Mouse (Mus musculus): ENCODE data around the gene Brwd3. TPM values are rescaled to one million over a fixed set of nuclear protein-coding genes. Genes with fewer than 3 reads are reported as not detected.

Gene Brwd3
- polyA plus RNA-seq, 1 experiment from 2014 or later: 6.9 TPM

DNA sequence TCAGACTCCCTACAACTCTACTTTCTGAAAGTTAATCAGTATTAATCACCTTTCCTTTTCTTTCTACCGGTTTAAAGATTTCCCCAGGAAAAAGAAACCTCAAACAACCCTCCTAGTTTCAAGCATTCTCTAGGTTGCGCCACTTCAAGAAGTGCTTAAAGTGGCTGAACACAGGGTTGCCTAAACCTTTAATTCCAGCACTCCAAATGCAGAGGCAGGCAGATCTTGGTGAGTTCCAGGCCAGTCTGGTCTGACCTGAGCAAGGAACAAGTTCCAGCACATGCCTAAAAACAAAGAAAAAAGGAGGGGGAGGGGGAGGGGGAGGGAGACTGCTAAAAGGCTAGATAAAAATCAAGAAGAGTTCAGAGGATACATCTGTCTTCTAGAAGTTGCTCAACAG is 6.1 kb downstream of the Brwd3 start:
- Histone ChIP-seq H3K4me2 (replicated peaks; ENCODE audit: low read depth, low read length) (no peak overlapping the region), H3K9ac (replicated peaks; ENCODE audit: low read depth, low read length) (no peak overlapping the region), H3K9me3 (ENCODE audit: control insufficient read depth, low read depth, low read length) (no peaks in the 10 kb centered on the region), H3K36me3 (ENCODE audit: control insufficient read depth, insufficient read depth, low read length) (no peaks in the 10 kb centered on the region), H3K27me3 (ENCODE audit: control insufficient read depth, insufficient read depth, low read length) (no peaks in the 10 kb centered on the region), H3K4me1 (ENCODE audit: control insufficient read depth, insufficient read depth, low read length) (no peaks in the 10 kb centered on the region), H3K27ac (ENCODE audit: low read length) (no peak overlapping the region), H3K4me3 (ENCODE audit: low read depth, low read length) (no peak overlapping the region)
- no peak for ATAC-seq (ENCODE audit: insufficient number of reproducible peaks, insufficient read depth, low FRiP score, low read depth)
- 64% methylated on average over 2 of the region's 2 CpGs for WGBS

DNA sequence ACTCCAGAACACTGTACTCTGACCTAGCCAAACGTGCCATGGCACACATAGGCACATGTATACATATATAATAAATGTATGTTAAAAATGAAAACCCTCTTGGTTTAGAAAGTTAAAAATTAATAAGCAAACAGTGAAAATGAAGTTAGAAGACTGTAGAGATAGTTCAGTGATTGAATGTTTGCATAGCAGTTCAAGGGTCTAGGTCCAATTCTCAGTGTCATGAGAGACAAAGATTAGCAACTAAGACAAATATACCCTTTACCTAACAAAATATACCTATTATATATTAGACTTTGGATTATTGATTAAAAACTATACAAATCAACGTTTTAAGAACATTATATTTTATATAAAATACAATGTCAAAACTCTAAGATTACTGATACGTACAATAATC is 36.9 kb downstream of the Brwd3 start:
- Histone ChIP-seq H3K9ac (replicated peaks; ENCODE audit: low read depth, low read length) (no peak overlapping the region), H3K27me3 (ENCODE audit: control insufficient read depth, insufficient read depth, low read length) (no peaks in the 10 kb centered on the region), H3K27ac (ENCODE audit: low read length) (no peak overlapping the region), H3K9me3 (ENCODE audit: control insufficient read depth, low read depth, low read length) (no peaks in the 10 kb centered on the region), H3K4me3 (ENCODE audit: low read depth, low read length) (no peak overlapping the region), H3K4me2 (replicated peaks; ENCODE audit: low read depth, low read length) (no peak overlapping the region), H3K36me3 (ENCODE audit: control insufficient read depth, insufficient read depth, low read length) (no peaks in the 10 kb centered on the region), H3K4me1 (ENCODE audit: control insufficient read depth, insufficient read depth, low read length) (no peaks in the 10 kb centered on the region)
- 70% methylated on average over 3 of the region's 3 CpGs for WGBS
- no peak for ATAC-seq (ENCODE audit: insufficient number of reproducible peaks, insufficient read depth, low FRiP score, low read depth)

DNA sequence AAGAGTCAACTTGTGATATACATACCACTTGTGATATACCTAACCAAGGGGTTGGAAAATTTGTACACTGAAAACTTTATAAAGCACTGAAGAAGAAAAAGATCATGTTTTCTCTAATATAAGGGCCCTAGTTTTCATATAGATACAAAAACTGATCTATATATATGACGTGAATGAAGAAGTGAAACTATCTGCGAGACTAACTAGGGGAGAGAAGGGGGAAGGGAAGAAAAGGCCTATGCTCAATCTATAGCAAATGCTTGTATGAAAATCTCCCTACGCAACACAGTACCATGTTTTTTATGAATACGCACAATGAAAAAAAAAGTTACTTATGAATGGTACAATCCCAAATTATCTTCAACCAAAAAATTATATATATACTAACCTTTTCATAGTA is 50.4 kb downstream of the Brwd3 start:
- H3K4me3 ChIP-seq (ENCODE audit: low read depth, low read length): no peak overlapping the region
- WGBS: 91% methylated on average over 4 of the region's 4 CpGs
- H3K9ac ChIP-seq (replicated peaks; ENCODE audit: low read depth, low read length): no peak overlapping the region
- H3K27ac ChIP-seq (ENCODE audit: low read length): no peak overlapping the region
- no peak overlapping the region for H3K4me2 ChIP-seq (replicated peaks; ENCODE audit: low read depth, low read length)
- no peaks in the 10 kb centered on the region for H3K9me3 ChIP-seq (ENCODE audit: control insufficient read depth, low read depth, low read length)
- ATAC-seq (ENCODE audit: insufficient number of reproducible peaks, insufficient read depth, low FRiP score, low read depth): no peak
- H3K27me3 ChIP-seq (ENCODE audit: control insufficient read depth, insufficient read depth, low read length): no peaks in the 10 kb centered on the region
- H3K4me1 ChIP-seq (ENCODE audit: control insufficient read depth, insufficient read depth, low read length): no peaks in the 10 kb centered on the region
- no peaks in the 10 kb centered on the region for H3K36me3 ChIP-seq (ENCODE audit: control insufficient read depth, insufficient read depth, low read length)

DNA sequence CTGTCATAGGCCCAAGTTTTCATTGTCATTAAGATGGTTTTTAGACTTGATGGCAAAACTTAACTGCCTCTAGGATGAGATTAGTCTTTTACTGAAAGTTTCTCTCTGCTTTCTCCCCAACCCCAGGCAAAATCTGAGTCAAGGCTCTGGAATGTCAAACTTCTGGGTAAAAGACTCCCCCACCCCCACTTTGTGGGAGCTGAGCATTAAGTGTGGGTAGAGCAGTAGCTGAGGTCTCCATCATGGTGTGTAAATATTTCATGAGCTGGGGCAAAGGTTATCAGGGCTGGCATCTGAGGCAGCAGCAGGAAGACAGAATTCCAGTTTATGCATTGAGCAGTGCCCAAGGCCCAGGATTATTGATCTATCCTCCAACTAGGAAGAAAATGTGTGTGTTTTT is 102.4 kb downstream of the Brwd3 start:
- no peak overlapping the region for H3K4me3 ChIP-seq (ENCODE audit: low read depth, low read length)
- H3K9ac ChIP-seq (replicated peaks; ENCODE audit: low read depth, low read length): no peak overlapping the region
- H3K36me3 ChIP-seq (ENCODE audit: control insufficient read depth, insufficient read depth, low read length): no peaks in the 10 kb centered on the region
- ATAC-seq (ENCODE audit: insufficient number of reproducible peaks, insufficient read depth, low FRiP score, low read depth): no peak
- H3K27ac ChIP-seq (ENCODE audit: low read length): no peak overlapping the region
- H3K4me1 ChIP-seq (ENCODE audit: control insufficient read depth, insufficient read depth, low read length): no peaks in the 10 kb centered on the region
- H3K9me3 ChIP-seq (ENCODE audit: control insufficient read depth, low read depth, low read length): no peaks in the 10 kb centered on the region
- no peaks in the 10 kb centered on the region for H3K27me3 ChIP-seq (ENCODE audit: control insufficient read depth, insufficient read depth, low read length)
- no peak overlapping the region for H3K4me2 ChIP-seq (replicated peaks; ENCODE audit: low read depth, low read length)

DNA sequence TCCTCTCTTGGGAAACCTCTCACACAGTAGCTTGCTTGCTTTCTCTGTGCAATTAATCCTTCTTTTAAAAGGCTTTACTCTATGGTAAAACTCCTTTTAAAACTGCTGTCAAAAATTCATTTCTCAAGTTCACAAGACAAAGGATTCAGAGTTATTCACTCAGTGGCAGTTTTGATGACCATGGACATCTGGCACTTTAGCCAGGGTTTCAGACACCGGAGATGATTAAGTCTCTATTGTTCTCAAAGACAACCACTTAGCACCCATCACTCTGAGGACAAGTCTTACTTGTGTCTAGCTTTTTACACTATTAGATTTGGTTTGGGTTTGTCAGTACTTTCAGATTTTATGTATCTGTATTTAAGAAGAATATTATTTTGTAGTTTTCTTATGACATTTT is 104.6 kb downstream of the Brwd3 start:
- WGBS: 57% methylated on average over 1 of the region's 1 CpGs
- Histone ChIP-seq H3K9me3 (ENCODE audit: control insufficient read depth, low read depth, low read length) (no peaks in the 10 kb centered on the region), H3K27ac (ENCODE audit: low read length) (no peak overlapping the region), H3K4me1 (ENCODE audit: control insufficient read depth, insufficient read depth, low read length) (no peaks in the 10 kb centered on the region), H3K9ac (replicated peaks; ENCODE audit: low read depth, low read length) (no peak overlapping the region), H3K27me3 (ENCODE audit: control insufficient read depth, insufficient read depth, low read length) (no peaks in the 10 kb centered on the region), H3K36me3 (ENCODE audit: control insufficient read depth, insufficient read depth, low read length) (no peaks in the 10 kb centered on the region), H3K4me2 (replicated peaks; ENCODE audit: low read depth, low read length) (no peak overlapping the region), H3K4me3 (ENCODE audit: low read depth, low read length) (no peak overlapping the region)
- no peak for ATAC-seq (ENCODE audit: insufficient number of reproducible peaks, insufficient read depth, low FRiP score, low read depth)

DNA sequence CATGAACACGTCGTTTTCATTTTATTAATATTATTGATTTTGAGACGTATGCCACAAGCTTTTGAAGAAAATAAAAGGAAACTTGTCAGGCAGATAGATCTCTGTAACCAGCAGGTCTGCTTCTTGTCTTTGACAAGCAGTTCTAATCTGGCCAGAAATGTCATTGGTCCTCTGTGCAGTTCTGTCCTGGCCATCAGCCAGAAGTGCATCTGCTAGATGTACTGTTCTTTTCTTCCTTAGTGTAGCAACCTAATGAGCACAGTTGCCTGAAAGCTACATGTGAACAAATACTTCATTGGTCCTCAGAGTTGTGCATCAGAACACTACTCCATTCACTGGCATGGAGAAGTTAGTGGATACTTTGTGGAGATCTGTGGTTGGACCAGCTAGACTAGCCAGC is 105.1 kb downstream of the Brwd3 start:
- Histone ChIP-seq H3K36me3 (ENCODE audit: control insufficient read depth, insufficient read depth, low read length) (no peaks in the 10 kb centered on the region), H3K27me3 (ENCODE audit: control insufficient read depth, insufficient read depth, low read length) (no peaks in the 10 kb centered on the region), H3K9me3 (ENCODE audit: control insufficient read depth, low read depth, low read length) (no peaks in the 10 kb centered on the region), H3K4me1 (ENCODE audit: control insufficient read depth, insufficient read depth, low read length) (no peaks in the 10 kb centered on the region), H3K27ac (ENCODE audit: low read length) (no peak overlapping the region), H3K4me3 (ENCODE audit: low read depth, low read length) (no peak overlapping the region), H3K9ac (replicated peaks; ENCODE audit: low read depth, low read length) (no peak overlapping the region), H3K4me2 (replicated peaks; ENCODE audit: low read depth, low read length) (no peak overlapping the region)
- ATAC-seq (ENCODE audit: insufficient number of reproducible peaks, insufficient read depth, low FRiP score, low read depth): no peak
- 56% methylated on average over 3 of the region's 3 CpGs for WGBS

DNA sequence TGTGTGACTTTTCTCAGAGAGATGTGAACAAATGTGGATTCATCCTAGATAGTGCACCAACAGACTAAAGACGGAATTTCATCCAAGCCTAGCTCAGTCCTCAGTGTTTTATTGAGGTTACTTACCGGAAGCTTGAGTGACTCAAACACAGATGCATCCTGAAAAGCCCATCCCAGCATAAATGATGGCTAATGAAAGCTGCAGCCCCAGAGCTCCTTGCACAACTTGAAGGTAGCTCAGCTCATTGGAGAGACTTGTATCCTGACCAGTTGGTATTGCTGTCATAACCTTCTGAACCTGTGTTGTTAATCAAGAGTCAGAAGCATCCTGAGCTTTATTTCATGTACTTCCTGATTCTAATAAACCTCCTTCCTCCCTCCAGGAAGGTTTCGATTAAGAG is 105.8 kb downstream of the Brwd3 start:
- Histone ChIP-seq H3K4me2 (replicated peaks; ENCODE audit: low read depth, low read length) (no peak overlapping the region), H3K9me3 (ENCODE audit: control insufficient read depth, low read depth, low read length) (no peaks in the 10 kb centered on the region), H3K27me3 (ENCODE audit: control insufficient read depth, insufficient read depth, low read length) (no peaks in the 10 kb centered on the region), H3K4me3 (ENCODE audit: low read depth, low read length) (no peak overlapping the region), H3K4me1 (ENCODE audit: control insufficient read depth, insufficient read depth, low read length) (no peaks in the 10 kb centered on the region), H3K27ac (ENCODE audit: low read length) (no peak overlapping the region), H3K9ac (replicated peaks; ENCODE audit: low read depth, low read length) (no peak overlapping the region), H3K36me3 (ENCODE audit: control insufficient read depth, insufficient read depth, low read length) (no peaks in the 10 kb centered on the region)
- ATAC-seq (ENCODE audit: insufficient number of reproducible peaks, insufficient read depth, low FRiP score, low read depth): no peak
- WGBS: 68% methylated on average over 3 of the region's 3 CpGs

DNA sequence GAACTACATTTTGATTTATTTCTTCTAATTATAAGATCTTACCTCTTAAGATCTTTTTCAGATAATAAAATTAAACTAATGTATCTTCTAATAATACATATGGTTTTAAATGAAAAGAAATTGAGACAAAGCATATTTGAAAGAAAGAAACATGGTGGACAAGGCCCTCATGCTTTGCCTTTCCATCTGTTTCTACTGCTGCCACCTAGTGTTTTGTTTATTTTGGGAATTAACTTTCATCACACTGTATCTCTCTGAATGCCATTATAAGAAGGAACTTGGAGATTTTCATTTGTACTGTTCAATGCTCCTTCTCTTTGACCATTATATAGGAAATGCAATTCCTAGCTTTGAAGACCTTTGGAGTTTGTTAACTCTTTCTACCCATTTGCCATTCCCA is 109.9 kb downstream of the Brwd3 start:
- no peak for ATAC-seq (ENCODE audit: insufficient number of reproducible peaks, insufficient read depth, low FRiP score, low read depth)

DNA sequence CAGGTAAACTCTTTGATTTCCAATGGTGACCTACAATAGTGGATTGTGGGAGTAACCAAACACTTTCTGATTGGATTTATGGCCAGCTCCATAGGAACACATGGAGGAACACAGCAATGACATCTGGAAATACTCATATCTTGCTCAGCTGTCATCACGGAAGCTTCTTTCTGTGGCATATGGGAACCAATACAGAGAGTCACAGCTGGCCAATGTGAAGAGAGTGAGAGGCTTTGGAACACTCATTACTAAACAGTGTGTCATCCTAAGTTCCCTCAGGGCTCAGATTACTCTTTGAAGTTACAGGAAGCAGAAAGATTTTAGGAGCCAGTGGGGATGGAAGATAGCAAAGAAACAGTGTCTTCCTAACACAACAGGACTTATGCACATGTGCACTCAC is 111.7 kb downstream of the Brwd3 start:
- WGBS: 62% methylated on average over 1 of the region's 1 CpGs
- ATAC-seq (ENCODE audit: insufficient number of reproducible peaks, insufficient read depth, low FRiP score, low read depth): no peak
- H3K4me3 ChIP-seq (ENCODE audit: low read depth, low read length): no peak overlapping the region

More for the DNA sequence above, 109.9 kb downstream of the Brwd3 start:
- Histone ChIP-seq H3K4me2 (replicated peaks; ENCODE audit: low read depth, low read length) (no peak overlapping the region), H3K27ac (ENCODE audit: low read length) (no peak overlapping the region), H3K4me1 (ENCODE audit: control insufficient read depth, insufficient read depth, low read length) (no peaks in the 10 kb centered on the region), H3K9me3 (ENCODE audit: control insufficient read depth, low read depth, low read length) (no peaks in the 10 kb centered on the region), H3K27me3 (ENCODE audit: control insufficient read depth, insufficient read depth, low read length) (no peaks in the 10 kb centered on the region), H3K36me3 (ENCODE audit: control insufficient read depth, insufficient read depth, low read length) (no peaks in the 10 kb centered on the region), H3K4me3 (ENCODE audit: low read depth, low read length) (no peak overlapping the region), H3K9ac (replicated peaks; ENCODE audit: low read depth, low read length) (no peak overlapping the region)

More for the DNA sequence above, 111.7 kb downstream of the Brwd3 start:
- Histone ChIP-seq H3K9me3 (ENCODE audit: control insufficient read depth, low read depth, low read length) (no peaks in the 10 kb centered on the region), H3K27ac (ENCODE audit: low read length) (no peak overlapping the region), H3K36me3 (ENCODE audit: control insufficient read depth, insufficient read depth, low read length) (no peaks in the 10 kb centered on the region), H3K4me2 (replicated peaks; ENCODE audit: low read depth, low read length) (no peak overlapping the region), H3K9ac (replicated peaks; ENCODE audit: low read depth, low read length) (no peak overlapping the region), H3K27me3 (ENCODE audit: control insufficient read depth, insufficient read depth, low read length) (no peaks in the 10 kb centered on the region), H3K4me1 (ENCODE audit: control insufficient read depth, insufficient read depth, low read length) (no peaks in the 10 kb centered on the region)

Data from stomach, embryonic 14.5 days (tissue).